Comparison of ENCODE assay signal across 24 mouse cellular contexts in the genomic region with DNA sequence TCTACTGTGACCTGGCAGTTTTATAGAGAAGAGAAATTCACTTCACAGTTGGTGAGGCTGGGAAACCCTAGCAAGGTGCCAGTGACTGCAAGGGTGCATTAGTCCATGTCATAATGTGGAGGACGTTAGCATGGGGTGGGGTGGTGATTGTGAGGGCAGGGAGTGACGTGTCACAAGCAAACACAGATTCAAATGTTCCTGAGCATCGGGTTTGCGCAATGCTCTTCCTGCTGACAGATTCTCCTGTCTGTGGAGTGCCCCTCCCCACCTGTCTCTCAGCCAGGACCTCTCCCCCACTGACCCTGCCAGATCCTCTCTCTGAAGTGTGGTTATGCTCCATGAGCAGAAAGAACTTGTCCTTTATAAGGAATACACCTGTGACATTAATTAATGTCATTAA. TPM values are rescaled to one million over a fixed set of nuclear protein-coding genes. Genes with fewer than 3 reads are reported as not detected.
"Had no signal": no experiment of that assay in that cellular context is flagged by ENCODE, and none has a peak within 500 bp of the region (broad histone marks: within the 10 kb centered on the region; RNA-seq: fewer than 3 reads in every experiment).

No protein-coding gene starts in this region.

- H3K4me3 ChIP-seq: midbrain, embryonic 10.5 days; midbrain, embryonic 12.5 days; myocyte; neural tube, embryonic 13.5 days; neural tube, embryonic 15.5 days had no signal

- H3K4me2 ChIP-seq: lung, embryonic 14.5 days; midbrain, embryonic 12.5 days; neural tube, embryonic 13.5 days; neural tube, embryonic 15.5 days had no signal

- ATAC-seq: midbrain, embryonic 16.5 days had no signal

- H3K9ac ChIP-seq: lung, embryonic 14.5 days; midbrain, embryonic 12.5 days; neural tube, embryonic 13.5 days; neural tube, embryonic 15.5 days had no signal

- H3K27me3 ChIP-seq: midbrain, embryonic 12.5 days; neural tube, embryonic 13.5 days; neural tube, embryonic 15.5 days had no signal

- H3K9me3 ChIP-seq: midbrain, embryonic 10.5 days; midbrain, embryonic 12.5 days; neural tube, embryonic 13.5 days; neural tube, embryonic 15.5 days had no signal

- H3K4me1 ChIP-seq: midbrain, embryonic 10.5 days; midbrain, embryonic 12.5 days; neural tube, embryonic 13.5 days; neural tube, embryonic 15.5 days had no signal

- H3K27ac ChIP-seq: midbrain, embryonic 10.5 days; midbrain, embryonic 12.5 days; neural tube, embryonic 13.5 days; neural tube, embryonic 15.5 days had no signal

- DNase-seq: lung, adult 18-20 months; lung, embryonic 14.5 days; lung, postnatal 10 days; lung, postnatal 4 days; midbrain, embryonic 14.5 days; retina, postnatal 1 day; right cerebral cortex, adult 18-20 months; right cerebral cortex, postnatal 25 days; right cerebral cortex, postnatal 4 days; spleen, adult 18-20 months; thymus, adult 18-20 months; thymus, postnatal 14 days; thymus, postnatal 36 days had no signal

RNA-seq across cellular contexts. Expression of gene Gcnt7, which starts 10.1 kb away (rescaled TPM):
- total RNA-seq: megakaryocyte, adult 5-6 weeks; megakaryocyte-erythroid progenitor cell, adult 5-6 weeks had no signal
- polyA plus RNA-seq: small intestine, adult 2 months had no signal

RNA-seq across cellular contexts. Expression of gene Fam209, which starts 24.0 kb away (rescaled TPM):
- polyA plus RNA-seq: midbrain, embryonic 16.5 days; neural tube, embryonic 11.5 days; neural tube, embryonic 15.5 days; small intestine, adult 2 months; stomach, embryonic 16.5 days had no signal

RNA-seq across cellular contexts. Expression of gene Cass4, which starts 54.7 kb away (rescaled TPM):
- total RNA-seq: megakaryocyte-erythroid progenitor cell, adult 5-6 weeks had no signal
